Mouse (Mus musculus) cerebellum, postnatal 10 days (tissue): ENCODE measurements around the gene Adora2a.
"Not testable (repeated sequence)": the region's sequence is repeated elsewhere in the genome, so short reads cannot be mapped to it uniquely, and the experiment has no call there.

Source experiments
- DNase-seq, 2 experiments: peaks; one replicate each; pipeline ENCODE4 v3.0.0; 2021; ENCODE audit warnings: mixed read lengths in 2 of 2

Adora2a gene

DNA sequence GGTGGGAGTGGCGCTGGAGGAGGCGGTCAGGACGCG is at the start of gene Adora2a:
Adora2a (plus strand) TSS at position 6 of the 36 bp plus-strand sequence.
- no peak for DNase-seq

DNA sequence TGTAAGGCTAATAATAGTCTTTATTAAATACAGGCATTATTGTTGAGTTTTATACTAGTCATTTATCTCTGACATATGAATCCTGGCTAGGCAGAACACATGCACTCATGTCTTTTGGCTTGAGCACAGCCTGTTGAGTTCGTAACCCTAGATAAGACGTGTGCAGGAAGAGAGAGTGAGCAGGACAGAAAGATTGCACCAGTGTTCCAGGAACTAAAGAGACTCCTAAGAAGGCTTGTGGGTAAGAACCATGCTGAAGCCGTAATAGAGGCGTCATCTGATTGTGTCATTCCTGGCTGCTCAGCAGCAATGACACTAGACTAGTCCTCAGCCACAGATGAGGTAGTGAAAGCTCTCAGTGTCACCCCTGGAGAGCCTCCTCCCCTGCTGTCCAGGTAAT is 43.7 kb upstream of the Adora2a start:
- no peak for DNase-seq

DNA sequence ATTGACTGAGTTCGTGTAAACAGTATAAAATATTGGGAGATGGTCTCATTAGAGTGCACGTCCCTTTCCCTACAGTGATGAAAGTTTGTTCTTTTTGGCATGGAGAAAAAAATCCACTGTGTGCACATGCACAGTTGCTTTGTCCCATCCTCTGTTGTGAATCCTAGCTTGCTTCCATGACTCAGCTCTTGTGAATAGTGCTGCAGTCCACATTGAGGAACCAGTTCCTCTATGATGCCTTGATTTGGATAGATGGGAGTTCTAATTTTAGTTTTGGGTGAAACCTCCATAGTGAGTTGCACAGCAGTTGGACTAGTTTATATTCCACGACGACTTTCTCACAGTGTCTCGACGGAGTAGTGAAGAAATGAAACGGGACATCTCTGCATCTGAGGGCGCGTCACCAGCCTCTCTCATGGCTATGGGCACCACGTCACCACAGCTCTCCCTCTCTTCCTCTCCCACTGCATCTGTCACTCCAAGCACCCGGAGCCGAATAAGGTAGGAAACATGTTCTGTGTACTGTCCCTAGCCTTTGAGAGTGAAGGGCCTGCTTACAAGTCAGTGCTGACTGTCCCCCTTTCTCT is 40.2 kb upstream of the Adora2a start:
- DNase-seq, result no peak

DNA sequence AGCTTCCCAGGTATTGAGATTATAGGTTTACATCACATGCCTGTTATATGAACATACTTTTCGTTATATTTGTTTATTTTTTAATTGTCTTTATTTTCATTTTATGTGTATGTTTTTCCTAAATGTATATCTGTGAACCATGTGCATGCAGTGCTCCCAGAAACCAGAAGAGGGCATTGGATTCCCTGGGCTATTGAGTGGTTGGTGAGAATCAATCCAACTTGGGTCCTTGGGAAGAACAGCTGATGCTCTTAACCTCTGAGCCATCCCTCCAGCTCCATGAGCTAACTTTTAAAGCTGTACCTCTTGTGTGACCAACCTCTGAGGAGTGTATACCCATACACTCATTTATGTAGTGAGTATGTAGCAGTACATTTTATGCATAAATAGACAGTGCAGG is 39.2 kb upstream of the Adora2a start:
- peak; percentile 60 to 65 for DNase-seq

DNA sequence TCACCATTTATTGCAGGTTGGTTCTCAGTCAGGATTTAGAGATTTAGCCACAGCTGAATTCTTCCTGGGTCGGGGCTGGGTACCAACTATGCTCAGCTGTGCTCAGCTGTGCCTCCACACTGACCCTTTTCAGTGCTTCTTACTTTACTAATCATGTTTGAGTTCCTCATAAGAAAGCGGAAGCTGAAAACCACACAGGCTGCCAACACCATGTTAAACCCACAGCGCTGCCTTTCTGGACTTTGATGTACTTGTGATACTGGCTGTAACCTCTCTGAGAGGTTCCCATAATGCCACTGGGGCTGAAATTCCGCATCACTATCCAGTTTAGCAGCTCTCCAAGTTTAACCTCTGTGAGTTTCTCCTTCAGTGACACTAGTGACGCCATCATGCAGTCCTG is 34.0 kb upstream of the Adora2a start:
- no peak for DNase-seq

DNA sequence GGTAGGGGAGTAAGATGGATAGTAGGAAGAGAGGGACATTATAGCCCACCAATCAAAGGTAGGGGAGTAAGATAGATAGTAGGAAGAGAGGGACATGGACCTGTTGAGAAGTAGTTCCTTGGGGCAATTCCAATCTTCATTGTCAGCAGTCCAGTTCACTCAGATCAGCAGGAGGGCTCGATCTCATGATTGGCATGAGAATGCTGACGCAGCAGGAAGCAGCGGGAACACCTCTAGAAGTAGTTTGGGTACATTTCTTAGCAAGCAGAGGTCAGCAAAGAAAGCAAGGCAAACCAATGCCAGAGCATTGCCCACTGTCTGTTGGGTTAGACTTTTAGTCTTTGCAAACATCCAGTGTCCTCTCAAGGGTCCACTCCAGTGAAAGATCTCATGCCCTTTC is 32.9 kb upstream of the Adora2a start:
- DNase-seq, result no peak

DNA sequence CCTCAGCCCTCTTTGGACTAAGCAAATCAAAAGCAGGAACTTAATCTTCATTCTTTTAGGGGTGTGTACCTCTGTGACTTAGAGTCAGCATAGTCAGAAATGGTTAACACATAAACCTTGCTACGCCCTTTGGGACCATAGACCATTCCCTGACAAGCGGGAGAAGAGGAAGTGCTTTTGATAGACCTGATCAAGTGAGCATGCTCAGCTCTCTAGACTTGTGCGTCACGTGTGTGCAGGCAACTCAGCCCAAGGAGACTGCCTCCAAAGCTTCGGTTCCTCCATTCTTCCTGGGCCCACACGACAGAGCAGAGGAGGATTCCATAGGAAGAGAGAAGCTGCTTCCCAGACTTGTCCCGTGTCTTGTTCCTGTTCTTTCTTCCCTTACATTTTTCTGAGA is 28.1 kb upstream of the Adora2a start:
- DNase-seq, result no peak

DNA sequence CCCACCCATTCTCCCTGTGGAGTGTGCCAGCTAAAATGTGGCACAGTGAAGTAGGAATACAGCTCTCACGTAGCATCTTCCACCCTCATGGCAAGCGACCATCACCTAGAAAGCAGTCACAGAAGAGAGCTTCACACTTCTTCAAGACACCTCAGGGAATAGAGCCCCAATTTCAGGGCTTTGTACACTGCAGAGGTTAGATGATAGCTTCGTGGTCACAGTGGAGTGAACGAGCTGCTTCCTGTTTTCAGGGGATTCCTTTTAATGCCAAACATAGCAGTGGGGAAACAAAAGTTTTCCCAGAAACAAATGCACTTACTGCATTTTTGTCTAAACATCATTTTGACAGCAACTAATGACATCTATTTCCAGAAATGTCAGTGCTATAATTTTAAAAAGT is 27.3 kb upstream of the Adora2a start:
- no peak for DNase-seq

DNA sequence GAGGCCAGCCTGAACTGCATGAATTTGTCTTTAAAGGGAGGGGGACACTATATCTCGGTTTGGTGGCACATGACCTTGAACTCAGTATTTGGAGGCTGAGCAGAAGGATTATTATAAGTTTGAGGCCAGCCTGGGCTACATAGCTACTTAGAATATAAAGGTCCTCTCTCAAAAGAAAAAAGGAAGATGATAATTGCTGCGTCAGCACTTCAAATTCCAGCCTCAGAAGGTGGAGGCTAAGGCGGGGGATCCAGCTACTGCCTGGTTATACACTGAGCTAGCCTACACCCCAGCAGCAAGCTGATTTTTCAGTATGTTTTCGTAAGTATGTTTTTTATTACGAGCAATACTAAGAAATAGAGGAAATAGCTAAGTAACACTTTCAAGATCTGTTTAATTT is 26.0 kb upstream of the Adora2a start:
- no peak for DNase-seq

DNA sequence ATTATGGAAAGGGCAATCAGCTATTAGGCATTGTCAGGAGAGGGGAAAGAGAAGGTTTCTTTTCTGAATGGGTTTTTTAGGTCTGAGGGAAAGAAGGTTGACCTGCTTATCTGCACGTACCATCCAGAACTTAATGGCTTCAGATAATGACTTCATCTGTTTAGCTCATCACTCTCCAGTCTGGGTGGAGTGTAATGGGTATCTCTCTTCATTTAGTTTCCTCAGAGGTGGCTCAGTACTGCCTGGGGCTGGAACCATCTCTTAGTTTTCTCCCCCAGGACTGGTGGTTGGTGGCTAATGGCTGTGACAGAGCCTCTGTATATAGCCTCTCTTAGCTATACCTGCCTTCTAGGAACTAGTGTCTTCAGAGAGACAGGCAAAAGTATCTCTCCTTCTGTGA is 25.3 kb upstream of the Adora2a start:
- DNase-seq, result no peak

DNA sequence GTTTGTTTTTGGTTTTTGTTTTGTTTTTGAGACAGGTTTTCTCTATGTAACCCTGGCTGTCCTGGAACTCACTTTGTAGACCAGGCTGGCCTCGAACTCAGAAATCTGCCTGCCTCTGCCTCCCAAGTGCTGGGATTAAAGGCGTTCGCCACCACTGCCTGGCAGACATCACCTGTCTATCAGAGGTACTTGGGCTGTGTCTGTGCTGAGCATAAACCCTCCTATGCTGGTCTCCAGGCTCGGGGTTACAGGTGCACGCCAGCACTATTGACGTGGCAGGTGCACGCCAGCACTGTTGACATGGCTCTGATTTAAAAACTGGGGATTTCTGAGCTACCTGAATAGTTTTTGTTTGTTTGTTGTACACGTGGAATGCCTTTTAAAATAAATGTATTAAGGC is 24.5 kb upstream of the Adora2a start:
- not testable (repeated sequence) for DNase-seq

DNA sequence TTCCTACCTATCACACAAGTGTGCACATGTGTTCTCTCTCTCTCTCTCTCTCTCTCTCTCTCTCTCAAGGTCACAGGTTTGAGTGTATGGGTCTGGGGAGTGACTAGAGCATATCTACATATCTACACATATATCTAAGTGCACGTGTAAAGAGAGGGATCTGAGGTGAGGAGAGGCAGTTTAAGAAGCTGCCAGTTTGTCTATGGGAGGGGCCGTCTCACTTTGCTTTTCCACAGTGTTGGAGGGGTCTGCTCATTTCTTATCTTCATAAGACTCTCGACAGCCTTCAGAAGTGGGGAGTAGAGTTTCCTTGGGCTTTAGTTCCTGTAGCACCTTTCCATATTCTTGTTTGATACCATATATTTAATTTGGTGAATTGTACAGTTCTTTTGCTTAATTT is 23.4 kb upstream of the Adora2a start:
- DNase-seq, result no peak

DNA sequence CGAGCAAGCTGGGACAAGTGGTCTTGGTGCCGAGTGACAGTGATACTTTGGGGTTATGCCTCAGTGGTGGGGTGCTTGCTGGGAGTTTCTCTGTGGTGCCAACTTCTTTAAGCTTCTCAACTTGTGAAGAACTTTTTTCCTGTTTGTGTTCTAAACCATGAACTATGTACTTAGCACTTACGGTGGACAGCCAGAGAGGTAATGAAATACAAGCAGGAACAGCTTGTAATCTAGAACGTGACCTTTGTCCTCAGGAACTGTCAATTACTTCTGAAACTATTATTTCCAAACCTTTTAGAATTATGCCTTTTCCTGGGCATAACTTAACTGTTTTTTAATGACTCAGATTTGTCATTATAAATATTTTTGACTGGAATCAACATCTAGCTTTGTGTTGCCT is 22.3 kb upstream of the Adora2a start:
- no peak for DNase-seq

DNA sequence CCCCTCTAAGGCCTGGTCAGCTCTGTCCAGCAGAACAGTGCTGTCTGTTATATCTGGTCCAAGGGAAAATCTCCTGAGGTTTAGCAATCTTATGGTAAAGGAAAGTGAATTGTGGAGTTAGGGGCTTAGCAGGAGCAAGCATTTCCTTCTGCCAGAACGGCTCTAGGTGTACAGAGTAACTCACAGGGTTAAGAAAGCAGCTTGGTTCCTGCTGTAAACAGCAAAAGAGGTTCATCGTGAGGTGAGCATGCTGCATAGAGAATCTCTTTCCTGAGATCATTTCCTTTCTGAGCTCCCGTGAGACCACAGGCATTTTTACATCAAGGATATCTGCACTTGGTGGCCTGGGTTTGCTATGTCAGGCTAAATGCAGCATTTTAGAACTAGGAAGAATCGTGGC is 21.8 kb upstream of the Adora2a start:
- DNase-seq, result no peak

DNA sequence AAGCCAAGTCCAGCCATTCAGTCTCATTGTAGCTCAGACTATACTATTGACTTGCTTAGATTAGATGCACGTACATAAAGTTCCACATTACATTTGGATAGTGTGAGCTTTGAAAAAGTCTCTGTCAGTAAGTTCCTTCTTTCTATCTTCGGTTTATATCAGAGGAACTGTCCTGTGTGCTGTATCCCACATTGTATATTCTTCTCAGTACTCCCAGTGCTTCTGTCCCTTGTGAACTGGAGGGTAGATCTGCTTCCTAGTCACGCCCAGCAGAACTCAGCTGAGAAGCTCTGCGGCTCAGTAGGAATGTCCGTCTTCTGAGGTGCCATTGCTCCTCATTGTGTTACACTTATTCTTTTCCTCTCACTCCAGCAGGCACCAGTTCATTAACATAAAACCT is 18.1 kb upstream of the Adora2a start:
- no peak for DNase-seq

DNA sequence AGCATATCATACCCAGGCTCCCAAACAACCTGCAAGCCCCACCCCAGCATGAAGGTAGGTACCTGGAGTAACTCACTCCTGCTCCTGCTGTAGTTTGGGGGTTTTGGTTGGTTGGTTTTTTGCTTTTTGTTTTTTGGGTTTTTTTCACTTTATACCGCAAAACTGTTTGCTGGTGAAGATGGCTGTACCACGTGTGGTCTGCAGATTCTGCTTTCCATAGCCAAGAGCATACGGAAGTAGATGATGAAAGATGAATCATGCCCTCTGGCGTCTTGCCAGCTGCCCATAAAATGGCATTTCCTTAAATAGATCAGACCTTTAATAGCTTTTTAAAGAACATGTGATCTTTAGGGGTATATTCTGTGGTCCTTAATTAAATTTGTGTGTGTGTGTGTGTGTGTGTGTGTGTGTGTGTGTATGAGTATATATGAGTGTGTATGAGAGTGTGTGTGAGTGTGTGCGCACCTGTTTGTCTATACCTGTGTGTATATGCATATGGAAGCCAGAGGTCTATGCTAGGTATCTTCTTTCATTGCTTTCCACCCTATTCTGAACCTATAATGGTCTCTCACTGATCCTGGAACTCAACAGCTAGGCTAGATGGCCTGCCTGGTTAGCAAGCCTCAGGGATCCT is 16.8 kb upstream of the Adora2a start:
- peak; percentile 53 to 57 for DNase-seq

DNA sequence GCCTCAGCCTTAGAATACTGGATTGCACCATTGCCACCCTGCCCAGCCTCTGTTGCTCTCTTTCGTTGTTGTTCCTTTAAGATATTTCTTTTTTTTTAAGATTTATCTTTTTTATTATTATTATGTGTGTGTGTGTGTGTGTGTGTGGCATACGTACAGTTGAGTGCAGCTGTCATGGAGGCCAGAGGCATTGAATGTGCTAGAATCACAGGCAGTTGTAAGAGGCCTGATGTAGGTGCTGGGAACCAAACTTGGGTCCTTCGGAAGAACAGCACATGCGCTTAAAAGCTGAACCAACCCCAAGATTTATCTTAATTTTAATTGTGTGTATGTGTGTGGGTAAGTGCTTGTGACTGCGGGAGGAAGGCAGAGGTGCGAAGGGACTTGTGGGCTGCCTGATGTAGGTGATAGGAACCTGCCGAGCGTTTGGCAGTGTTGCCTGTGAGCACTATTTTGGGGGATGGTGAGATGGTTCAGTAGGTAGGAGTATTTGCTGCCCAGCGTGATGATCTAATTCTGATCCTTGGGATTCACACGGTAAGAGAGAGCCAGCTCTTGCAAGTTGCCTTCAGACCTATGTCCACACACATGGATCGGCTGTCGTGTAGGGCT is 15.4 kb upstream of the Adora2a start:
- DNase-seq, result no peak

DNA sequence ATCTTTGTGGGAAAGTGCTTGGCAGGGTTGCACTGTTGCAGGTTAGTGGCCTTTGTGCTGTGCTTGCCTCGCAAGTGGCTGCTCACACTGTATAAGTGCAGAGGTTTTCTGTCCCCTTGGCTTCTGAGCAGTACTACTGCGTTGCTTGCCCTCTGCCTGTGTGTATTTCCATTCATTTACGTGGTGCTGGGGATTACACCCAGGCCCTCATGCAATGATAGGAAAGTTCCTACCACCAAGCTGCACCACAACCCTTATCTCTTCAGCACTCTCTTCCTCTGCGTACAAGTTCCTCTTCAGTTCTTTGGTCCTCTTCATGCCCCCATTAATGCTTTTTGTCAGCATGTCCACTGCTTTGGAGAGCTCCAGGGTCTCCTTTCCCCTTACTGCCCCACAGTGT is 14.7 kb upstream of the Adora2a start:
- no peak for DNase-seq

DNA sequence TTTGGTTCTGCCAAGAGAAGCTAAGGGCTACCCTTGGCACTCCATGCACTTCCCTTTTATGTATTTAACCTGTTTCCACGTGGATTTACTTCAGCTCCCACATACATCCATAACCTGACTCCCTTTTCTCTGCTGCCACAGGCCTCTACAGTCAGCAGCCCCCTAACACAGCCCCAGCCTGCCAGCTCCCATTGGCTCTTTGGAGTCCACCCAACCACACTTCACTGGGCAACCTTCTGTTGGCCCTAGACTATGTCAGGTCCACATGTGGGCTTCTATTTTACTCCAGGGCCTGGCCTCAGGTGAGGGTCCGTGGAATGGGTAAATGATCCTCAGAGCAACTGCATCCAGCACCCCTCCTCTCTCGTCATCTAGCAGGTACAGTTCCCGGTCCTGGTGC is 14.1 kb upstream of the Adora2a start:
- peak; percentile 54 to 69 for DNase-seq

DNA sequence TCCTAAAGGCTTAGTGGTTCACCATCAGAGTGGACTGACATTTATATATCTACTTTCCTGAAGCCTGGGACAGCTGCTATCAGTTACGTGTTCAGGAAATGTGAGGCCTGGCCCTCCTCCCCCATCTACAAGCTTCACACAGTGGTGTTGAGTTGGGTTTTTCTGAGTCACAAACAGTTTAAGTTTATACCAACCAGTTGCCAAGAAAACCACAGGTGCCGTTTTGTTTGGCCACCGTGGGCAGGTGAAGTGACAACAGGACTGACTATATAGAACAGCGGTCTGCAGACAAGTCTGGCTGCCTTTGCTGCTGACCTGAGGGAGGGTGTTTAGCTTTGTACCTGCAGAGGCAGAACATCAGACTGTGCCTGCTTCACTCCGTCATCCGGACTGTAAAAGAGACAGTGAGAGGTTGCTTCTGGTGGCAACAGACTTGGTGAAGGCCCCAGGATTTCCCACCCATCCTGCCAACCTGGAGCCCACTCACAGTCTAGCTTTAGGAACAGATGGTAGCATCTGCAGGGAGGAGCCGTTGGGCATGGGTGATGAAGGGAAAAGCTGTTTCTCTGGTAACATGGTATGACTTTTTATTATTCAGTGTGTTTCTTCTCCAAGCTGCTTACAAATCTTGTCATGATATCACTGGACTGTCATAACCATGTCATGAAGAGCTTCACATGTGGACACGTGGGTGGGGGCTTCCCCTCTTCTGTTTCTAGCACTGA is 13.2 kb upstream of the Adora2a start:
- peak; percentile 68 to 76 for DNase-seq

DNA sequence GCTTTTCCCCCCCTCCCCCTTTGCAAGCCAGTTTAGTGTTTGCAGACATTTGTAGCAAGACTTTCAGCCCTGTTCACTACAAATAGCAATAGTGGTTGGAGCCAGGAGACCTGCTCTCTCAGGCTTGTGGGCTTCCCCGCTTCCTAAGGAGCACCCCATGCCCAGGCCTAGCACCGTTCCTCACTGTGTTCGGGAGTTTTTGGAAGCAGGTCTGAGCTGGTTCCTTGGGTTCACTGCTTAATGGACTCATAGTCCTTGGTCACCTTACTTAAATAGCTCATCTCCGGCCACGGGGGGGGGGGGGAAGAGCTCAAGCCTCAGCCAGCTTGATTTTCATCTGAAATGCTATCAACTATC is 12.7 kb upstream of the Adora2a start:
- peak in 1 of 2 experiments; percentile 34 for DNase-seq

DNA sequence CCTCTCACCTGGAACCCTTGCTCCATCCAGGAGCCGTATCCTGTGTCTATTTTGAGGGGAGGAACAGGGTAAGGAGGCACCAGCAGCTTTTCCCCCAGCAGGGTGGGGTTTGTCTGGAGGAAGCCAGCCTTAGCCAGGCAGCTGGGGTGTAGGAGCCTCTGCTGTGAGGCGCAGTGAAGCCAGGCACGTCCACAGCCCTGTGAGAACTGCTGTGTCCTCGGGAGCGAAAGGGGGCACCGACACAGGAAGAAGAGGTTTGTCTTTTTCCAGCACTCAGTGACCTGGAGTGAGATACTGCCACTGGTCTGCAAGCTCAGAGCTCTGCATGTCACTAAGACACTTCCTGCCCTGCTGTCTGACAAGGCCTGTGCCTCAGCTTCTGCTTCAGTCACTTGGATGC is 12.3 kb upstream of the Adora2a start:
- DNase-seq, result peak; percentile 56 to 68

DNA sequence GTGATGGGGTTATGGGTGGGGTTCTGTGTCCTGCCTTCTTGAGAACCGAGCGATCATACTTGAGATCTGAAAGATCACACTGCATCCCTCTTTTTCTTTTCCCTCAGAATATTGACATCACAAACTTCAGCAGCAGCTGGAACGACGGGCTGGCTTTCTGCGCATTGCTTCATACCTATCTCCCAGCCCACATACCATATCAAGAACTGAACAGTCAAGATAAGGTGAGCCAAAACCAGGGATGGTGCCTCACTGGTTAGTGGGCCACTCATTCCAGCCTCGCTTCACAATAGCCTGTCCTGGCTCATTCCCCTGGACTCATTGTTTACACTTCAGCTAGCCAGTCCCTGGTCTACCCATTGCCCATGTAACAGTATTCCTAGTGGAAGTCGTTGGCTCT is 9.5 kb upstream of the Adora2a start:
- DNase-seq, result no peak

DNA sequence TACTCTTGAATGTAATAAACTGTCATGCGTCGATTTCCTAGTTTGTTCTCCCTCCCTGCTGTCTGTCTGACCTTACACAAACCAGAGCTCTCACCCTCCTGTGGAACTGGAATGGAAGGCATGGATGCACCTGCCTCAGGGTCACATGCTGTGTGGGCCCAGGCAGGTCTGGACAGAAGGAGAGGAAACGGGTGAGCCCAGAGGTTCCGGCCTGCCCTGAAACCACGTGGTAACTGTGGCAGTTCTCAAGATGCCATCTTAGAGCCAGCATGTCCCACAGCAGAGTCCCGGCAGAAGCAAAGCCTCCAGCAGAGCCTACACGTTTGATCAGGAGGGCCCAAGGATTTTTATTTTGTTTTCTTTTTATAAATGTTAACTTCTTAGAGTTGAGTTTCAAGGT is 4.3 kb upstream of the Adora2a start:
- DNase-seq, result no peak
